Mouse (Mus musculus) embryonic fibroblast, embryonic 13.5 days (primary cell): ENCODE results near the gene Hexb.

ENCODE experiments used
- CTCF ChIP-seq: IDR thresholded peaks from 2 replicates; pipeline ENCODE4 v1.5.1; 2011; ENCODE audit warnings: mild to moderate bottlenecking, control low read depth, low read length, moderate library complexity, borderline replicate concordance; ENCODE audit not compliant: insufficient read depth
- POLR2A ChIP-seq: IDR thresholded peaks from 2 replicates; pipeline ENCODE4 v1.6.1; 2011; ENCODE audit warnings: low read depth, mild to moderate bottlenecking, control low read depth, low read length, moderate library complexity

GRCm38 (mm10) chr13:97235911-97236310 is 37.8 kb upstream of the Hexb start:
- no peak for TF ChIP-seq CTCF
- TF ChIP-seq POLR2A = no peak
